Mouse (Mus musculus) retina, embryonic 14.5 days (tissue): Measurements from ENCODE around the gene Tmem201.

Source experiments
- DNase-seq: peaks from one replicate; pipeline ENCODE4 v3.0.0-alpha.2; 2015; ENCODE audit warnings: low spot score

Gene Tmem201

DNA sequence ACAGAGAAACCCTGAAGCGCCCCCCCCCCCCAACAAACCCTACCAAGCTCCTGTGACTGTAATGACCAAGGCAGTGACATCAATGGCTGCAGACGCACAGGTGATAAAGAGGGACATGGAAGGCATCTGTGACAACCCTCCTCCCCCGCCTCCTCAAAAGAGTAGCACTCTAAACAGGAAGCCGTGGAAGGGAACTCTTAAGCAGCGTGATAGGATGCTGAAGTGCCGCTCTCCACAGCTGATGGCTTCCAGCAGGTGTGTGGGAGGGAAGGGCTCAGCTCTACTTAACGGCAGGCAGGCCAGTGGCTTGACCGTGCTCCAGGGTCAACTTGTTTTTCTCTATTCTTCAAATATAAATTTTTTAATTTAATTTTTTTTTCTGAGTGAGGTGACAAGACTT lies 16.7 kb downstream of the Tmem201 start:
- no peak for DNase-seq

DNA sequence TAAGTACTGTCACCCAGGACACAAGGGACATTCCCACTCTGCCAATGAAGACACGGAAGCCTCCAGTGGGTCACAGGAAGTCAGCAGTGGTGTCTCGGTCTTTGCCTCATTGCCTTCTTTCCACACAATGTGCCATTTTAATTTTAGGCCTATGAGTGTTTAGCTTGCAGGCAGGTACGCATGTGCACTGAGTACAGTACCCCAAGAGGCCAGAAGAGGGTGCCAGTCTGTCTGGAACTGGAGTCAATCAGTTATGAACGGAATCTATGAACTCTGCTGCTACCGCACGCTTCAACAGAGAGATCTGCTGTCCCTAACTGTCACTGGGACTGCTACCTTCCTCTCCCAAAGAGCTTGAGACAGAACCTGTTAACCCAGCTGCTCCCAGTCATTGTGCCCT lies 18.2 kb downstream of the Tmem201 start:
- peak; percentile 43 for DNase-seq

DNA sequence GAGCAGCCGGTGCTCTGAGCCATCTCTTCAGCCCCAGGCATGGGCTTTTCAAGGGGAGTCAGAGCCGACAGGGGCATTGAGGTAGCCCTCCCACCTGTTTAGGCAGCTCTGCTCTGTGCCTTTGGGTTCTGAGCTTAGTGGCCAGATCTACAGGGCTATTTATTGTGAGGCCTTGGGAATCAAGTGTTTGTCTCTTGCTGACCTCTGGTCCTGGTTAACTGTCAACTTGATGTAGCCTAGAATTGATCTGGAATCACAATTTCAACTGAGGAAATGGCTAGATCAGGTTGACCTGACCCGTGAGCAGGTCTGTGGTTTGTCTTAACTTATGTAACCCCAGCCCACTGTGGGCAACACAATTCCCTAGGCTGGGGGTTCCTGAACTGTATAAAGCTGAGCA lies 23.3 kb downstream of the Tmem201 start:
- no peak for DNase-seq

DNA sequence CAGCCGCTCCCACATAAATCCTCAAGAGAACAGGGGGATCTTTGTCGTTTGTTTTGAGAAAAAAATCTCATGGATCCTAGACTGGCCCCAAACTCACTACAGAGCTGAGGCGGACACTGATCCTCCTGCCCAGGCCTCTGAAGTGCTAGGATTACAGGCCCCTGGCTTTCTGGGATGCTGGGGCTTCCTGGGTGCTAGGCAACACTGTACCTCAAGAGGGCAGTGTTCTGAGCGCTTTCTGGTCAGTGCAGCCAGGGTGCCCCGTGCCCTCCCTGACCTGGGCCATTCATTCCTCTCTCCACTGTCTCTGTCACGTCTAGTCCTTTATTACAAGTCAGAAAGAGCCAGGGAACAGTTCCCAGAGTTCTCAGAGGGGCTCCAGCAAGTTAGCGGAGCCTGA lies 25.9 kb downstream of the Tmem201 start:
- peak; percentile 73 for DNase-seq

DNA sequence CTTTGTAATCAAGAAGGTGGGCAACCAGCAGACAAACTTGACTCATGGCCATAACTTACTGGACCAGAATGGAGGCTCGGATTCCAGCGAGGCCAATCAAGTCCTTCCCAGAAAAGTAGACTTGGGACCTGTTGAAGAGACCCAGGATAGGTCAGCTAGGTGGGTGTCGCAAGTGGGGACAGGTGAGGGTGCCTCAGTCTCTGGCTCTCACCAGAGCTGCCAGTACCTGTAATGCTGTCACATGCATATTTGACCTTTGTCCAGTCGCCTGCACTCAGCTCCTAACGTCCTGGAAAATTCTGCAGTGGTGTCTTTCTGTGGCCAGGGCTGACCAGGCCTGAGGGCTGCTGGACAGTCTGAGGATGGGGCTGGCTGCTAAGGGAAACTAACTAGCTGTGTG lies 26.4 kb downstream of the Tmem201 start:
- DNase-seq, result no peak

DNA sequence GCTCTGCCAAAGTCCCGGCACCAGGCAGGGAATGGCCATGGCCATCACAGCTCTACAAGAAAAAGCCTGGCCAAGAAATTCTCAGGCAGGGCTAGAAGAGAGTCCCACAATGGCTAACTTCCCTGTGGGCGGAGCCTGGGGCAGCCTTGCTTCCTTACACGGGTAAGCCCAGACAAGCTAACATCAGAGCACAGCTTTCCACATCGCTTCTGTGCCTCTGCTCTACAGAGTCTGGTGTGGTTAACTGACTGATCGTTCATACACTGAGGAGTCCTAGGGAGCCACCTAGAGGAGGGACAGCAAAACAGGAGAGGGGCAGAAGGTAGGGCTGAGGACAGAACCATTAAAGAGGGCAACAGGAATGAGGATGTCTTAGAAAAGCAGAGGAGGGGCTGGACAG lies 27.3 kb downstream of the Tmem201 start:
- peak; percentile 68 for DNase-seq

DNA sequence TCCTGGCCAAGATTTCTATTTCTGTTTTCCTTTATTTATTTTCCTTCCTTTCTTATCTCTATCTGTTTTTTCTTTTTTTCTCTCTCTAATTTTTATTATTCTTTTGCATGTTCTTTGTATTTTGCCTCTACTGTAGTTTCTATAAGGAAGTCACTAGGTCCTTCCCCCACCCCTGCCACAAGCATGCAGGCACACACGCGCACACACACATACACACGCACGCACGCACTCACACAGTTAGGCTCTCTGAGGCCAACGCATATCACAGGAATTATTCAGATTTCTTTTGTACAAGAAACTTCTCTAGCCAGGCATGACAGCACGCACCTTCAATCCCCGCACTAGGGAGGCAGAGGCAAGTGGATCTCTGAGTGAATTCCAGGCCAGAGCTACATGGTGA lies 31.9 kb downstream of the Tmem201 start:
- DNase-seq, result no peak

DNA sequence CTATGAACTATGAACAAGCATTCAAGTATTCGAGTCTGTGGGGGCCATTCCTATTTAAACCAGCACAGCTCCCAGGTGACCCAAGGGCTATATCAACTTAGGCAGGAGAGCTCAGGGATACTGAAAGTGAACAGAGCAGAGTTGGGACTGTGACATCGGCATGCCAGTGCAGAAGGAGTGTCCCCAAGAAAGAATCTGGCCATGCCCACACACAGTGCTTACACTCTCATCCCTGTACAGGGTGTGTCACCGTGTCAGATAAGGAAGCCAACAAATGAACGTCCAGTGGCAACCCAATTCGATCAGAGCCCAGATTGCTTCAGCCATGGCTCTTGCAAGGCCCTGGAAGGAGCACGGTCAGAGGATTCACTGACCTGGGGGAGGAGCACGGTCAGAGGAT lies 32.5 kb downstream of the Tmem201 start:
- DNase-seq, result no peak

DNA sequence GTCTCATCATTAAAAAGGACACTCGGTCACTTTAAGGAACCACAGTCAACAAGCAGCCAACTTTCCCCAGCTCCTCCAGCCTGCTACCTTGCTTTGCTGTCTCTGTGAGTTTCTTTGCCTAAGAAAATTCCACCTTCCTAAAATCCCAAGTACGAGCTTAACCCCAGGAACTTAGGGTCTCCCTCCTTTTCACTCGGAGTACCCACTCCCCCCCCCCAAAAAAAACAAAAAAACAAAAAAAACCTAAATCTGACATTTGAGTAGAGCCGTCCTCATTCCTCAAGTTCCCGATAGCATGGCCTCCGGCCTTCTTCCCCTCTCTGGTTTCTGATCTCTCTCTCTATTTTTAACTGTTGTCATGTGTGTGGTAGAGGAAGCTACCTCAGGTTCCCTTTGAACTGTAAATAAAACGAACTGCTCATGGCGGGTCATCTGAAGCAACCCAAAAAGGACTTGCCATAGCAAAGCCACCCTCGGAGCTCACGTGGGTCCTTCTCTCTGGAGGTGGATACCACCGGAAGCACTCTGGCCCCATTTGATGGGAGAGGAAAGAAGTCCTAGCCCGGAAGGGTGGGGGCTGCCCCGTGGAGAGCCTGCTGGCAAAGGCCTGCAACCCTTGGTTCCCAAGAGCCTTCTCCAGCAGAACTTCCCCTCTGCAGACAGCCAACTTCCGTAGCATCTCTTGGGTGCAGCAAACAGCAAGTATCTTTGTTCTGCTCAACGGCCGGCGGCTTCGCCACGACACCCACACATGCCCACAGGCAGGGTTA lies 35.4 kb downstream of the Tmem201 start, which contains the start of gene Pik3cd:
Pik3cd (minus strand) TSS at position 362 of the 770 bp plus-strand sequence.
- no peak for DNase-seq

DNA sequence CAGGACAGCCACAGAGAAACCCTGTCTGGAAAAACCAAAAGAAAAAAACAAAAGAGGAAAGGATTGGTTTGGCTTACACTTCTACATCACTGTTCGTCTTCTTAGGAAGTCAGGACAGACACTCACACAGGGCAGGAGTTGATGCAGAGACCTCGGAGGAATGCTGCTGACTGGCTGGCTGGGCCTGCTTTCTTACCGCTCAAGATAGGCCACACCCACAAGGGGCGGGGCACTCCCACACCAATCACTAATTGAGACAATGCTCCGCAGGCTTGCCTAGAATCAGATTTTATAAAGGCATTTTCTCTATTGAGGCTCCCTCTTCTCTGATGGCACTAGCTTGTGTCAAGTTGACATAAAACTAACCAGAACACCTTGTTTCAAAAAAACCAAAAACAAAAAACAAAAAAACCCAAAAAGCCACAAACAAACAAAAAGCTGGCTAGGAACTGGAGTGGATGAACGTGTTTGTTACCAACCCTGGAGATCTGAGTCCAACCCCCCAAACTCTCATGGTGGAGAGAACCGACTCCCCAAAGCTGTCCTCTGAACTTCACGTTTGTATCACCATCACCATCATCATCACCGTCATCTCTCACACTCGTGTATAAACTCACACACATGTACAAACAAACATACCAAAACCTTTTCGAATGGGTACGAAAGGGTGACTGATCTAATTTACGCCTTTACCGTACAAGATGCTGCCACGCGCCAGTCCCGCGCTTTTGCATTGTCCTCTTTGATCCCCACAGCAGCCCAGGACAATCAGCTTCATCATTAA lies 36.2 kb downstream of the Tmem201 start:
- peak; percentile 47 for DNase-seq

DNA sequence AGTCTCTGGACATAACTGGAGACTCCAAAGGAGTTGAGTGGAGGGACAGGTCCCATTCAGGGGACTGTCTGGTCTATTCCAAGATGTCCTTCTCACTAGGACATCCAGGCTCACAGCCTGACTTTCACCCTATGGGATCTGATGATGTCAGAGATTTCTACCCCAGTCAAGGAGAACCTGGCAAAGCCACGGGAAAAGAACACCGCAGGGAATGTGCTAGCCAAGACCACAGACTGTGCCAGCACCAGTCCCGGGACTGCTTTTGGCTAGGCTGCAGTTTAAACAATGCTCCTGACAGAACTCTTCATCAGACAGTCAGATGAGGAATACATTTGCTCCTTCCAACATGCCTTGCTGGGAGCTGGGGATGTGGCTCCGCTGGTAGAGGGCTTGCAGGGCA lies 37.9 kb downstream of the Tmem201 start:
- DNase-seq, result no peak

DNA sequence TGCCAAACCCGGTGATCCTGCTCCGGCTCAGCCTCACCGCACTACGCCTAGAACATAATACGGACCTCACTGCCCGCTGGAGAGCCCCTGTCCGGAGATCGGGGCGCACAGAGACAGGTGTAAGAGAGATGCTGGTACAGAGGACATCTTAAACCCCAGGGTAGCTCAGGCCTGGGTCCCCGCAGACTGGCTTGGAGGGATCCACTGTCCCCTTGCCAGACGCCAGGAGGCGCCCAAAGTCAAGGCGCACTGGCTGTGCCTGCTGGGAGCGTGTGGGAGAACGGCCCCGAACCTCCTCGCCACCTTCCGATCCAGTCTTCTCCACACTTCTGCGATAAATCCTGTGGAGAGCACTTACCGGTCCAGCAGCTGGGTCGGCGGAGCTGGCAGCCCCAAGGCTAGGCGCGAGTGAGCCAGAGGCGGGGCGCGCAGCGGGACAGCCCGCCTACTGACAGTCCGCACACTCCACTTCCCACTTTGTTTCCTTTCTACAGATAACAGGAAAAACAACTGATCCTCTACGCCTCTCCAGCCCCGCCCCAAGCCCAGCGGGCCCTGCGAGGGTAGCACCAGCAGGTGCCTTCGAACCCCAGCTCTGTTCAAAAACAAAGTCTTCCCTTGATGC lies 39.5 kb downstream of the Tmem201 start:
- DNase-seq, result peak; percentile 74

DNA sequence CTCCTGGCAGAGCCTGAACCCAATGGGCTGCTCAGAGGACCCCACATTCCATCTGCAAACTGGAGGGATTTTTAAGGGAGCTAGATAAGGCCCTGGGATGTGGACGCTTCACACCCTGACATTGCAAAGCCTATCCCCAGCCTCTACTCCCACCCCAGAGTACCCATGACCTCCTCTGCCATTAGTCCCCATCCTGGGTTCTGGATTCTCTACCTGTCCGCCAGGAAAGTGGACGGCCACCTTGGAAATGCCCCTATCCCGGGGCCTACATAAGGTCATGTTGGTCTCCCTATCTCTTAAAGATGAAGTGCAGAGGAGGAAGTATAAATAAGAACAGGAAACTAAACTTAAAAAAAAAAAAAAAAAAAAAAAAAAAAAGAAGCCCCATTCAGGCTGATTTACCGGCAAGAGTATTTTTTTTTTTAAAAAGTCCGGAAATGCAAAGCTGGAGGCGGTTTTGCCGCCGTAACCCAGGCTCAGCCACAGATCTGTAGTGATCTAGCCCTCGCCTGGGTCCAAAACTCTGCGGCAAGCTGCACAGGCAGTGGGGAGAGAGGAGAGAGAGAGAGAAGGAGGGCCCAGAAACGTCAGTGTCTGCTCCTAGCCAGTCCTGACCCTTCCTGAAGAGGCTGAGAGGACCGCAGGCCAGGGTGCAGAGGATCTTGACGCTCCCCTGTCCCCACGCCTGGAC lies 40.2 kb downstream of the Tmem201 start:
- DNase-seq, result no peak

DNA sequence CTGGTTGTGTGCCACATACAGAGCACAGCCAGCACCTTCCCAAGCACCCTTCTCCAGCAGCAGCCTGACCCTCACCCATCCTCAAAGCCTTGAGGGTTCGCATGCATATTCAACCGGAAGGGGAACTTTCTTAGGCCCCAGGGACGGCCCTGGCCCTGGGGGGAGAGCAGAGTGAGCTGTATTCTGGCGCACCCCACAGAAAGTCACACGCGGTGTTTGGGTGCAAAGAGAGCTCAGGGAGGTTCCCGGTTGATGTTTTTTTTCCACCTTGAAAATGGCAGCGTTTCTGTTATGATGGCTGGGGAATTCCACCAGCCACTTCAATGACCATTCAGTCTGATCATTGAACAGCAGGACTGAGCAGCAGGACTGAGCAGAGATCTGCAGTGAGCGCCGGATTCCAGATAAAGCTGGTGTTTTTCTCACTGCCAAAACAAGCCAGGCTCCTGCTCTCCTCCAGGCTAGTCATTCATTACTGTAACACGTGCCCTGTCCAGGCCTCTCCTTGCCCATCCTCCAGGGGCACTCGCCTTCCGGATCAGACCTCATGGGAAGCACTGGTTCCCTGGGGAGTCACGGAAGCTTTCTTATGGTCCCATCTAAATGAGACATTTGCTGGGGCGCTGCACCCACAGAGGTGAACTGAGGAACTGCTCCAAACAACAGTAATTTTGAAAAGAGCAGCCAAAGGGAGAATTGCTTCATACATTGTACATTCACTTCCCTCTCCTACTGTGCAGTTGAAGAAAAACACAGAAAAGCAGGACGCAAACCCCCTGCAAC lies 41.5 kb downstream of the Tmem201 start:
- DNase-seq, result peak; percentile 49

DNA sequence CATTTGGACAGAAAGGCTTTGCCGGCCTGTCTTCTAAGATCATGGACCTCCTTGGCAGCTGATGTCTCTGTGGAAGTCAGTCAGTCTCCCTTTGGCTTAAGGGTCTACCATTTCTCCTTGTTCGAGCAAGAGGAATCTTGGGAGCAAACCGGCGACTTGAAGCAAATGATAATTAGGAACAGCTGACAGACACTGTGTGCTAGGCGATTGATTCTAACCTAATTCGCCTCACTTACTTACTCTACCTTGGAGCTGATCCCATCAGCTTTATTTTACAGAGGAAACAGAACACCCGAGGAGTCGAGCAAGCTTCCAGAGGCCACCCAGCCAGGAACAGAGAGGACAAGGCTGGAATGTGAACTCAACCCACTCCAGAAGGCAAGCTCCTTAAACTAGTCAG lies 46.5 kb downstream of the Tmem201 start:
- DNase-seq, result no peak

DNA sequence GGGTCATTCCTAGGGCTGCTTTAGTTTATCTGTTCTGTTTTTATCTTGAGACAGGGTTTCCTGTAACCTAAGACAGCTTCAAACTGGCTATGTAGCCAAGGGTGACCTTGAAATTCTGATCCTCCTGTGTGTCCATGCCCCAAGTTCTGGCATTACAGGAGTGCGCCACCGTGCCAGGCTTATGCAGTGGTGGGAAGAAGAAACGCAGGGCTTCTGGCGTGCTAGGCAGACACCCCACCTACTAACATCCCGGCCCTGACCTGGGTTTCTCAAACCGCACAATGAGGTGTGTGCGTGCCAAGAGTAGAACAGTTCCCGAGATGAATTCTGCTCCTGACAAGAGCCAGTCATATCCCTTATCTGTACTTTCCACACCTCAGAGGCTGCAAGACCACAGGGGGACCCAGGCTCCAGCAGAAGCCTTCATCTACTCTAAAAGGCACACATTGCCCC lies 47.0 kb downstream of the Tmem201 start:
- no peak for DNase-seq

DNA sequence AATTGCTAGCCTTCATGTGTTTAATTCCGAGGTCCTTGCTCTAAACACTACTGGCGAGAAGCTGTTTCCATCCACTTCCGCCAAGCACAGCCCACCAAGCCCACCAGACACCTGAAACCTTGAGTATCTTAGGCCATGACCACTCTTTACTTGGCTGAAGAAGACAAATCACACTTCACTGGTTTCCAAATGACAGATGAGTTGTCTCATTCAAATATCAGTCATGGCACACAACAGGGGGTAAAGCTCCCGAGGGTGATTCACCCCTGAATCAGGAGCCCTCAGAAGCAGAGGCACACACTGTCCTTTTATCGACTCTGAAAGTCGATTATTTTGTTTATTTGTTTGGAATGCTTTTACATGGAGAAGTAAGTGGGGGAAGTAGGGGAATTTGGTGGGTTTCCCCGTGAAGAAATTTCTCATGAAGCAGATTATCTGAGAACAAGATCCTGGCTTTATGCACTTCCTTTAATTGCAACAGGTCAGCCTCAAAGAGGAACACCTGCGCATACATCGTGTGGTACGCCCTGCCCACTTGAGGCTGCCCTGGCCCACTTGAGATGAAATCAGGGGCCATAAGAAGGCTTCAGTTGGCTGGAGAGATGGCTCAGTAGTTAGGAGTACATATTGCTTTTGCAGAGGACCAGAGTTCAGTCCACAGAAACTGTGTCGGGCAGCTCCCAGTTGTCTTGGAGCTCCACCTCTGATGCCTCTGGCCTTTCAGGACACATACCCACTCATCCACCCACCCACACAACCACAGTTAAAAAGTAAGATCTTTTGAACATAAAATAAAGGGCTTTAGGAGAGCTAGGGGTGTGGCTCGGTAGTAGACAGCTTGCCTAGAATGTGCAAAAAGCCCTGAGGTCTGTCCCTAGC lies 47.8 kb downstream of the Tmem201 start:
- DNase-seq, result no peak

DNA sequence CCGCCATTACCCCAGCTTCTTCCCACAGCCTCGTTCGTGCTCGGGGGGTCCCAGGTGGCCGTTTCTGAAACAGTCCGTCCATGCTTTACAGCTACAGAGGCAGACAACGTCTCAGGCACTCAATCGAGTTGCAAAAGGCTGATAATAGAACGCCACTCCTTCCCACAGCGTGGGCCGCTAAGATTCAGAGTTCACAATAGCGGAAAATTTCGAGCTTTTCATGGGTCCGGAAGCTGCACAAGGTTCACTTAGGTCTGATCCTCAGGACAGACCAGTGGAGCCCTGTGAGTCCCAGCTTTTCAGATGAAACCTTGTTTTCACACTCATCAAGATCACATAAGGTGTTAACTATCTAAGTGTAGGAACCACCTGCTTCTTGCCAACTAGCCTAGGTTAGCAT lies 49.0 kb downstream of the Tmem201 start:
- DNase-seq, result no peak

DNA sequence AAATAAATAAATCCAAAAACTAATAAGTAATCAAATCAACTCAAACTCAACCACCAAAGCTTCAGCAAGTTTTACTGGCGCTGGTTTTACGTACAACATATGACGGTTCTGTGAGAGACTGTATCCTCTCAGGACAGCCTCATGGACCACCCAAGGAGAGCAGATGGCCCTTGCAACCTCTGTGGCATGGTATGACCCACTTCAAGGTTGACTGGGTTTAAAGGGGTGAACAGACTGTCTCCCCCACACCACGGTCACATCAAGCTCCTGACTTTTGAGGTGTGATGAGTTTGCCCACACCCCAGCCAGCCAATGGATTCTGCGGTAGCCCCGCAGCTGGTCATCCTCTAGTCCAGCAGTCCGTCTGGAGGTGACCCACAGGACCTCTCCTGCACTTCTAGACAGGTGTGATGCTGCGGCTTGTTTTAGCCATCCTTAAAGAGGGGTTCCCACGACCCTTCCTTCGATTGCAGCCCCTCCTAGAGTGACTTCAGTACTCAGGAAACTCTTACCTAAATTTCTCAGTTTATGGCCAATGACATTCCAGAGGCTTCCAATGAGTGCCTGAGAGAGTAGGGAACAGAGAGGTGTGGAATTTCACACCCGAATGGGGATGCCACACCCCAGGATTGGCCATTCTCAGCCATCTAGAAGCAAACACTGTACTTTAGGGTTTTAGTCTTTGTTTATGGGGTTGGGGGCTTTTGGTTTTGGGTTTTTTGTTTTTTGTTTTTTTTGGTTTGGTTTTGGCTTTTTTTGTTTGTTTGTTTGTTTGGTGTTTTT lies 52.8 kb downstream of the Tmem201 start:
- DNase-seq, result no peak

DNA sequence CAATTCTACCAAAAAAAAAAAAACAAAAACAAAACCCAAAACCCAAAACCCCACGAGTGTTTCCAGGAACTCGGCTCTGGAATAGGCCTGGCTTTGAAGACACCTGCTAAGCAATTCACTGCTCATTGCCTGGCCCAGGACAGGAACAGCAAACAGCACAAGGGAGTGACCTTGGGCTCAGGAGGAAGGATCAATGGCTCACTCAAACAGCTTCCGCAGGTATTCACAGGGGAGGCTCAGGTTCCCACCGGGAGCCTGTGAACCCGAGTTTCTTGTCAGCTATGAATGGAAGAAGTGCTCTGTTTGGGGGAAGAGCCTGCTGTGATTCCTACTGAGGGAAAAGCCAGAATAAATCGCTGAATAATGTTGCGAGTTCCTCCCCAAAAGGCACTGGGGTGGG lies 54.0 kb downstream of the Tmem201 start:
- DNase-seq, result no peak
